Mouse (Mus musculus): ENCODE measurements around the gene Nelfcd. TPM values are rescaled to one million over a fixed set of nuclear protein-coding genes. Genes with fewer than 3 reads are reported as not detected.

The Nelfcd gene
- 60.0 TPM for polyA plus RNA-seq (2012; fragmentation: generic; extraction: Trizol)
- long read RNA-seq, experiment 1, transcript Nelfcd-202 (15 exons, 2,279 nt) = major isoform, 40 of 56 reads
- long read RNA-seq, experiment 1, partial matches to known transcripts = 9 of 56 reads
- long read RNA-seq, experiment 1, other reads (novel, unspliced or antisense) = 5 of 56 reads
- long read RNA-seq, experiment 2, transcript Nelfcd-202 (15 exons, 2,279 nt) = major isoform, 633 of 710 reads
- long read RNA-seq, experiment 2, partial matches to known transcripts = 8 of 710 reads
- long read RNA-seq, experiment 2, other reads (novel, unspliced or antisense) = 67 of 710 reads

GRCm38 (mm10) chr2:174415731-174416310 lies at the start of gene Nelfcd:
Gene Nelfcd (plus strand): TSS chr2:174415804.
- Histone ChIP-seq H3K36me3 (ENCODE audit: control insufficient read depth, insufficient read depth) (no peaks in the 10 kb centered on the region), H3K79me3 (ENCODE audit: low read depth) (peaks cover 16% of the 10 kb centered on the region), H3ac (ENCODE audit: control insufficient read depth, insufficient read length, low read depth) (peak within 1 kb of the TSS; percentile 97), H3K4me3 (ENCODE audit: insufficient read depth, poor library complexity, severe bottlenecking) (peak within 1 kb of the TSS; percentile 96), H3K27me3 (ENCODE audit: control insufficient read depth, insufficient read depth, insufficient read length) (peaks cover 4% of the 10 kb centered on the region), H3K79me2 (ENCODE audit: control insufficient read depth, insufficient read depth) (peaks cover 42% of the 10 kb centered on the region)
- TF ChIP-seq MYOG (IDR thresholded peaks at IDR 0.05; ENCODE audit: control insufficient read depth, extremely low read depth, insufficient read length) (no peak), MAX (IDR thresholded peaks at IDR 0.05) (peak; percentile 77)

GRCm38 (mm10) chr2:174366571-174366970 lies 49.0 kb upstream of the Nelfcd start:
- Histone ChIP-seq H3ac (ENCODE audit: control insufficient read depth, insufficient read length, low read depth) (no peak overlapping the region), H3K79me2 (ENCODE audit: control insufficient read depth, insufficient read depth) (no peaks in the 10 kb centered on the region), H3K36me3 (ENCODE audit: control insufficient read depth, insufficient read depth) (no peaks in the 10 kb centered on the region), H3K27me3 (ENCODE audit: control insufficient read depth, insufficient read depth, insufficient read length) (peaks cover 8% of the 10 kb centered on the region), H3K4me3 (ENCODE audit: insufficient read depth, poor library complexity, severe bottlenecking) (no peak overlapping the region), H3K79me3 (ENCODE audit: low read depth) (no peaks in the 10 kb centered on the region)
- TF ChIP-seq CEBPB (IDR thresholded peaks at IDR 0.05; ENCODE audit: low read depth) = no peak
- no peak for TF ChIP-seq CTCF (IDR thresholded peaks at IDR 0.05; ENCODE audit: control insufficient read depth, insufficient read depth, insufficient read length)
- TF ChIP-seq MAX (IDR thresholded peaks at IDR 0.05) = no peak
- TF ChIP-seq MYOD1 (IDR thresholded peaks at IDR 0.05; ENCODE audit: control insufficient read depth, insufficient read length, low read depth) = no peak
- TF ChIP-seq USF1 (IDR thresholded peaks at IDR 0.05; ENCODE audit: low read depth) = no peak
- TF ChIP-seq FOSL1 (IDR thresholded peaks at IDR 0.05; ENCODE audit: insufficient read depth, low read length, poor library complexity, severe bottlenecking) = no peak
- TF ChIP-seq MYOG (IDR thresholded peaks at IDR 0.05; ENCODE audit: control insufficient read depth, extremely low read depth, insufficient read length) = no peak

- H3K79me3 ChIP-seq (ENCODE audit: low read depth) = no peaks in the 10 kb centered on the region
- H3ac ChIP-seq (ENCODE audit: control insufficient read depth, insufficient read length, low read depth) = no peak overlapping the region
- no peak overlapping the region for H3K4me3 ChIP-seq (ENCODE audit: insufficient read depth, poor library complexity, severe bottlenecking)
- H3K27me3 ChIP-seq (ENCODE audit: control insufficient read depth, insufficient read depth, insufficient read length) = no peaks in the 10 kb centered on the region
- TF ChIP-seq CEBPB (IDR thresholded peaks at IDR 0.05; ENCODE audit: low read depth) (no peak), MYOD1 (IDR thresholded peaks at IDR 0.05; ENCODE audit: control insufficient read depth, insufficient read length, low read depth) (no peak), FOSL1 (IDR thresholded peaks at IDR 0.05; ENCODE audit: insufficient read depth, low read length, poor library complexity, severe bottlenecking) (no peak), MYOG (IDR thresholded peaks at IDR 0.05; ENCODE audit: control insufficient read depth, extremely low read depth, insufficient read length) (no peak), CTCF (IDR thresholded peaks at IDR 0.05; ENCODE audit: control insufficient read depth, insufficient read depth, insufficient read length) (no peak), USF1 (IDR thresholded peaks at IDR 0.05; ENCODE audit: low read depth) (no peak), MAX (IDR thresholded peaks at IDR 0.05) (no peak)
- no peaks in the 10 kb centered on the region for H3K36me3 ChIP-seq (ENCODE audit: control insufficient read depth, insufficient read depth)
- no peaks in the 10 kb centered on the region for H3K79me2 ChIP-seq (ENCODE audit: control insufficient read depth, insufficient read depth)
Measured at GRCm38 (mm10) chr2:174381021-174381420, 34.6 kb upstream of the Nelfcd start.

GRCm38 (mm10) chr2:174391936-174392335 lies 23.7 kb upstream of the Nelfcd start:
- H3K27me3 ChIP-seq (ENCODE audit: control insufficient read depth, insufficient read depth, insufficient read length) = no peaks in the 10 kb centered on the region
- H3ac ChIP-seq (ENCODE audit: control insufficient read depth, insufficient read length, low read depth) = no peak overlapping the region
- no peaks in the 10 kb centered on the region for H3K79me2 ChIP-seq (ENCODE audit: control insufficient read depth, insufficient read depth)
- no peak for TF ChIP-seq CEBPB (IDR thresholded peaks at IDR 0.05; ENCODE audit: low read depth)
- TF ChIP-seq USF1 (IDR thresholded peaks at IDR 0.05; ENCODE audit: low read depth) = peak; percentile 44
- no peaks in the 10 kb centered on the region for H3K36me3 ChIP-seq (ENCODE audit: control insufficient read depth, insufficient read depth)
- H3K79me3 ChIP-seq (ENCODE audit: low read depth) = no peaks in the 10 kb centered on the region
- H3K4me3 ChIP-seq (ENCODE audit: insufficient read depth, poor library complexity, severe bottlenecking) = no peak overlapping the region

GRCm38 (mm10) chr2:174392554-174392953 lies 23.1 kb upstream of the Nelfcd start:
- H3K27me3 ChIP-seq (ENCODE audit: control insufficient read depth, insufficient read depth, insufficient read length) = no peaks in the 10 kb centered on the region

GRCm38 (mm10) chr2:174393383-174393782 lies 22.2 kb upstream of the Nelfcd start:
- no peaks in the 10 kb centered on the region for H3K79me2 ChIP-seq (ENCODE audit: control insufficient read depth, insufficient read depth)
- H3K4me3 ChIP-seq (ENCODE audit: insufficient read depth, poor library complexity, severe bottlenecking) = no peak overlapping the region
- H3K79me3 ChIP-seq (ENCODE audit: low read depth) = no peaks in the 10 kb centered on the region
- no peak overlapping the region for H3ac ChIP-seq (ENCODE audit: control insufficient read depth, insufficient read length, low read depth)
- TF ChIP-seq MYOD1 (IDR thresholded peaks at IDR 0.05; ENCODE audit: control insufficient read depth, insufficient read length, low read depth) = no peak
- no peaks in the 10 kb centered on the region for H3K36me3 ChIP-seq (ENCODE audit: control insufficient read depth, insufficient read depth)
- H3K27me3 ChIP-seq (ENCODE audit: control insufficient read depth, insufficient read depth, insufficient read length) = no peaks in the 10 kb centered on the region

More at GRCm38 (mm10) chr2:174392554-174392953, 23.1 kb upstream of the Nelfcd start:
- Histone ChIP-seq H3K79me3 (ENCODE audit: low read depth) (no peaks in the 10 kb centered on the region), H3ac (ENCODE audit: control insufficient read depth, insufficient read length, low read depth) (no peak overlapping the region), H3K79me2 (ENCODE audit: control insufficient read depth, insufficient read depth) (no peaks in the 10 kb centered on the region), H3K4me3 (ENCODE audit: insufficient read depth, poor library complexity, severe bottlenecking) (no peak overlapping the region), H3K36me3 (ENCODE audit: control insufficient read depth, insufficient read depth) (no peaks in the 10 kb centered on the region)
- no peak for TF ChIP-seq MYOG (IDR thresholded peaks at IDR 0.05; ENCODE audit: control insufficient read depth, extremely low read depth, insufficient read length)
- TF ChIP-seq CEBPB (IDR thresholded peaks at IDR 0.05; ENCODE audit: low read depth) = no peak
- no peak for TF ChIP-seq FOSL1 (IDR thresholded peaks at IDR 0.05; ENCODE audit: insufficient read depth, low read length, poor library complexity, severe bottlenecking)
- no peak for TF ChIP-seq MYOD1 (IDR thresholded peaks at IDR 0.05; ENCODE audit: control insufficient read depth, insufficient read length, low read depth)
- TF ChIP-seq USF1 (IDR thresholded peaks at IDR 0.05; ENCODE audit: low read depth) = no peak
- no peak for TF ChIP-seq MAX (IDR thresholded peaks at IDR 0.05)
- no peak for TF ChIP-seq CTCF (IDR thresholded peaks at IDR 0.05; ENCODE audit: control insufficient read depth, insufficient read depth, insufficient read length)
